Mouse (Mus musculus) c-Kit-positive CD71-negative TER-119-negative erythroid progenitor cells, embryonic 14.5 days (primary cell): ENCODE measurements around the gene Esam.
A peak's percentile ranks its signal among the peaks of the same experiment; 100 is the strongest.

Source experiments
- DNase-seq: peaks from one replicate; pipeline ENCODE4 v3.0.0-alpha.2; 2013; ENCODE audit warnings: low read depth

The Esam gene

DNA sequence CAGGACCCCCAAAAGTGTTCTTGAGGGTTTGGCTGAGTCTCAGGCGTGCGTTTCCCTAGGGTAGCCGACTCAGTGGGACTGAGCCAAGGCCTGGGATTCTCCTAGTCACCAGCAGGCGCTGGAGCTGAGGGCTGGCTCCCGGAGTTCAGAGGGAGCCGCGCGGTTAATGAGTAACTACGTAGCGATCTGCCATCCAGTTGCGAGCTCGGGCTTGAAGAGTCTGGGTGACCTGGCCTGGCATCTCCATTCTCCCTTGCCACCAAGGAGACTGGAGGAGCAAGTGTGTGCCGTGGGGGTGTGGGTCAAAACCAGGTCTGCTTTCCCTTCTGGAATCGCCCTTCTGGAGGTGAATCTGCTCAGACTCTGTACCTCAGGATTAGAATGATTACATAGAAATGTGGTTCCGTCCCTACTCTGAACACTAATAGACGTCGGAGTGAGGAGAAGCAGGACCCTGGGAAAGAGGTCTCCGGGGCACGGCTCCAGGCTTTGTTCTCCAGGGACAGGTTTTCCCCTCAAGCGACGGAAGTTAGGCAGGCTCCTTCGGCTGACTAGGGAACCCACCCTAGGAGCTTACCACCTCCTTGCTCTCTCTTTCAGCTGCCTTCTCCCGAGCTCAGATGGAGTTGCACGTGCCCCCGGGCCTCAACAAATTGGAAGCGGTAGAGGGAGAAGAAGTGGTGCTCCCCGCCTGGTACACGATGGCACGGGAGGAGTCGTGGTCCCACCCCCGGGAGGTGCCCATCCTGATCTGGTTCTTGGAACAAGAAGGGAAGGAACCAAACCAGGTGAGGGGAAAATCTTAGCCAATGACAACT, 3.2 kb downstream of the Esam start:
- DNase-seq, result no peak

DNA sequence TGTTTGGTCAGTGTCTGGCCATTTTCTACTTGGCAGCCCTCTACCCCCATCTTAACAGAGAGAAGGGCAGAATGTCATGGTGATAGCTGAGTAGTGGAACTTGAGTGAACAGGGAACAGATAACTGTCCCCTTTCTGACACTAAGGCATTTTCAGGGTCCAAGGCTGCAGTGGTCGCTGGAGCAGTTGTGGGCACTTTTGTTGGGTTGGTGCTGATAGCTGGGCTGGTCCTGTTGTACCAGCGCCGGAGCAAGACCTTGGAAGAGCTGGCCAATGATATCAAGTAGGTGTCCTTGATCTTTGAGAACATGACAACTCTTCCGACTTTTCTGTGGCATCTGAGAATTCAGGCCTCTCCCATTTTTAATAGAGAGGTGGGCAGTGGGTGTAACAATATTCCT, 9.0 kb downstream of the Esam start:
- DNase-seq, result no peak

DNA sequence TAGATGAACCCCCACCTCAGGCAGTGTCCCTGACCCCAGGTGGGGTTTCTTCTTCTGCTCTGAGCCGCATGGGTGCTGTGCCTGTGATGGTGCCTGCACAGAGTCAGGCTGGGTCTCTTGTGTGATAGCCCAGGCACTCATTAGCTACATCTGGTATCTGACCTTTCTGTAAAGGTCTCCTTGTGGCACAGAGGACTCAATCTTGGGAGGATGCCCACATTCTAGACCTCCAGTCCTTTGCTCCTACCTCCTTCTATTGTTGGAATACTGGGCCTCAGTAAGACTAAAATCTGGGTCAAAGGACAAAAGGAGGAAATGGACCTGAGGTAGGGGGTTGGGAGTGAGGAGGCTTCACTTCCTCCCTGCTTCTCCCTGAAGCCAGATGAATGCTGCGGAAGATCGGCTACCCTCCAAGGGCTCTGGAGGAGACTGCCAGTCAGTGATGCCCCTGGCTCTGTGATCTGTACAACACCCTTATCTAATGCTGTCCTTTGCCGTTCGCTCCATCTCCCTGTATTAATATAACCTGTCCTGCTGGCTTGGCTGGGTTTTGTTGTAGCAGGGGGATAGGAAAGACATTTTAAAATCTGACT, 9.9 kb downstream of the Esam start:
- DNase-seq, result no peak

DNA sequence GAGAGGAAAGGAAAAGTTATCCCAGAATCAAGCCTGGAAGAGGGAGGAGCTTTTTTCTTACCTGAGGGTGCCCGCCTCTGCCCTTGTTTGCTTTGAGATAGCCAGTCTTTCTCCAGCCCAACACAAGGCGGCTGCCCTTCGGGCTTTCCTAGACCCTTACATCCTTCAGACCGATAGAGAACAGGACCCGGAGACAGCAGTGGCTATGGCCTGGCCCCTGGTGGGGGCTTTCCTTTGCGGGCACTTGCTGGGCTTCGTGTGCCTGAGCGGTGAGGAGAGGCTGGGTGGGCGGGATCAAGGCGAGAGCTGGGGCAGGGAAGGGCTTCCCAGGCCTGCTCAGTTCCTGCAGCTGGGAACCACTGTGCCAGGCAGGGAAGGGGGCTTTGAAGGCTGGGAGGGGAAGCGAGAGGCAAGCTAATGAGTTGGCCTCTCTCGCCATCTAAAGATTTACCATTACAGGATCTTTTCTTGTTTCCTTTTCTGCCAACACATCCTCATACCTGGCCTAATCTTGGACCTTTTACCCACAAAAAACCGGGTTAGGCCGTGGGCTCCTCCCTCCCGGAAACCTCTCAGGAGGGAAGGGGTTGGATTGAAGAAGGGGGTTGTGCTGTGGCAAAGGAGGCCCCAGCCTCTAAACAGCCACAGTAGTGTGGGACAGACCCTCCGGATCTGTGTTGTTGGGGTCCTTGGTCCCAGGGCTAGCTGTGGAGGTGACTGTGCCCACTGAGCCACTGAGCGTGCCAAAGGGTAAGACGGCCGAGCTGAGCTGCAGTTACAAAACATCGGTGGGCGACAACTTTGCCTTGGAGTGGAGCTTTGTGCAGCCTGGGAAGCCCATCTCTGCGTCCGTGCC, 11.5 kb downstream of the Esam start, which contains the start of gene Vsig2:
Vsig2 (plus strand) TSS at position 86 of the 856 bp plus-strand sequence.
- no peak for DNase-seq

- no peak for DNase-seq
Measured at GRCm38 (mm10) chr9:37540226-37540625, 12.3 kb downstream of the Esam start.

- DNase-seq, result no peak
Measured at GRCm38 (mm10) chr9:37540701-37541575, 13.1 kb downstream of the Esam start.

DNA sequence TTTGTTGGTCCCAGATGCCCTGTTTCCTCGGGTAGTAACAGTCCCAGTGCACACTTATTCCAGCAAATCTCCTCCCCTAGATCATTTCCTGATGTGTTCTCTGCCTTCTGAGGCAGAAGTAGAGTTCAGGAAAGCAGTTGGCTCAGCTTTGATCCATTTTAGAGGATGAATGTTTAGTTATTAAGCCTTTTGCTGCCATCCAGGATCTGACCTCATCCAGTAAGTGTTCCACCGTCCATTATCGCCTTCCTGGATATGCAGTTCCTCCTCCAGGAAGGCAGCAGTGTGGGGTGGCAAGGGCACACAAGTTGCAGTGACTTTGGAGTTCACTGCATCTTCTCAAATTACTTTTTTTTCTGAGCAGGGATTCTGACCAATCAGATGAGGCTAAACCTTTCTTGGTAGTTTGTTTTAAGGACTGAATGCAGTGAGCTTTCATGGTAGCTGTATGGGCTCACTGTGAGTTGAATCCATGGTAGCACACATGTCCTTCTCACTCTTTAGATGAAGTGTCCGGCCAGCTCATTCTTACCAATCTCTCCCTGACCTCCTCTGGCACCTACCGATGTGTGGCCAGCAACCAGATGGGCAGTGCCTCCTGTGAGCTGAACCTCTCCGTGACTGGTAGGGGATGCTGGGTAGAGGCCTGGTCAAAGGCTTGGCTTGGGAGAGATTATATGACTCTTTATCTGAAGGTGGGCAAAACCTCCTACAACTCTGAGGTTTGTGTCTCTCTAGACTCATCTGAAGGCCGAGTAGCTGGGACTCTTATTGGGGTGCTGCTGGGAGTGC, 14.2 kb downstream of the Esam start:
- DNase-seq, result no peak

DNA sequence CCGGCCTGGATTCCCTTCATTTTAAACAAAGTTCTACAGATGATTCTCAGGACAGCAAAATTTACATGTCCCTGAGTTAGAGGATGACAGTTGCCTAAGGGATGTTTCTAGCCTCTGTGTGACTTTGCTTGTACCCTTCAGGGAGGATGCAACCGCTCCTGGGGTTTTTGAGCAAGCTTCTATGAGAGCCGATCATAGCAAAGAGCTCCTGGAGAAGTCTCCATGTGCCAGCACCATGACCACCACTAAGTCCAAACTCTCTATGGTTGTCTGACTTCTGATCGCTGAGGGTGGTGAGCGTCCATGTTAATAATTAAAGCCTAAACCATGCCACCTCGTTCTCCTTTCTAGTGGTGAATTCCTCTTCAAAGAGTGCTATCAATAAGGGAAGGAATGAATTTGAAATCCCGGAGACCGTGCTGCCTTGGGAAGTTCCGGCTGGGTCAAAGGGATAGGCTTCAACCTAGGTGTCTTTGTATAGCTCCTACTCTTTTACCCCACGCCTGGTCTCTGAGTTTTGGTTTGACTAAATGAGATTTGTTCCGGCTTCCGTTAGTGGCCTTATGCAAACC, 16.1 kb downstream of the Esam start:
- DNase-seq, result no peak

DNA sequence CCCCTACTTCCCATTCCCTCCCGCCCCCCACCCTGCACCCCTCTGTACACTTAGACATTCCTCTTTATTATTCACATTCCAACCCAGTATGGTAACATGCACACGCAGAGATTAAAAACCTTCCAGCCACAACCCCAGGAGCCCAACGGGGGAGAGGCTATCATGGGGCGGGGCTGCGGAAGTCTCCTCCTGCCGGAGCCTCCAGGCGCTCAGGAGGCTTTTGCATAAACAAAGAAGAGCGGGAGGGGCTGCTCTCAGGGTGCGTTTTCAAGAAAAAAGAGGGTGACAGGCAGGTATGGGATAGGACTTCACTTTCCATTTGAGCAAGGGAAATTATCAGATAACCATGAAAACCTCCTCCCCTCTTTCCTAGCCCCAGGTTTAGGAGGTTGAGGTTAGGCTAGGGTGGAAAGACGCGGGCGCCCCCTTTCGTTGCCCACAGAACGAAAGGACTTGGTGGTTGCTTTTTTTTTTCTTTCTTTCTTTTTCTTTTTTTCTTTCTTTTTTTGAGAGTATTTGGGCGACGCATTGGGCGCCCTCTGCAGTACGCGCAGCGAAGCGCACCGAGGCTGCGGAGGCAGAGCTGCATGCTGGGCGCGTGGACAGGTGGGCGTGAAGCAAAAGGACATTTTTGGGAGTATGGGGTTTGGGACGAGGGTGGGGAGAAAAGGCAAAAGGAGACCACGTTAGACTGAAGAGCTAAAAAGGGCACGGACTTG, 16.7 kb downstream of the Esam start:
- no peak for DNase-seq

DNA sequence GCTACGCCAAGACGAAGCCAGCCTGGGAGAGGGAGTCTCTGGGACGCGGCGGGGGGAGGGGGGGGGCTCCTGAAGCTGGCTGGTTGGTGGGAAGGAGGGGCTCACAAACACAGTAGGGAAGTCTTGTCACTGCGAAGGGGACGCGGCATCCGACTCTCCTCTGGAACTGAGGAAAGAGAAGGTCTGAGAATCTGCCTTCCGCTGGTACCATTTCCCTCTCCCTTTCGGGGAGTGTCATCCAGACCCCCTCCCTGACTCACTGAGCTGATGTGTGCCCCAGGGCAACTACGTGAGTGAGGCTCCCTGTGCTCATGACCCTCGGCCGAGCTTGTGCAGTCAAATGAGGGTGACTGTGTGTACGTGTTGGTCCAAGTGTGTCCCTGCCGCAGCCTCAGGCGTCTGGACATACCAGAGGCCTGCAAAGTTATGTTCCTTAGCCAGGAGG, 17.3 kb downstream of the Esam start:
- DNase-seq, result no peak

DNA sequence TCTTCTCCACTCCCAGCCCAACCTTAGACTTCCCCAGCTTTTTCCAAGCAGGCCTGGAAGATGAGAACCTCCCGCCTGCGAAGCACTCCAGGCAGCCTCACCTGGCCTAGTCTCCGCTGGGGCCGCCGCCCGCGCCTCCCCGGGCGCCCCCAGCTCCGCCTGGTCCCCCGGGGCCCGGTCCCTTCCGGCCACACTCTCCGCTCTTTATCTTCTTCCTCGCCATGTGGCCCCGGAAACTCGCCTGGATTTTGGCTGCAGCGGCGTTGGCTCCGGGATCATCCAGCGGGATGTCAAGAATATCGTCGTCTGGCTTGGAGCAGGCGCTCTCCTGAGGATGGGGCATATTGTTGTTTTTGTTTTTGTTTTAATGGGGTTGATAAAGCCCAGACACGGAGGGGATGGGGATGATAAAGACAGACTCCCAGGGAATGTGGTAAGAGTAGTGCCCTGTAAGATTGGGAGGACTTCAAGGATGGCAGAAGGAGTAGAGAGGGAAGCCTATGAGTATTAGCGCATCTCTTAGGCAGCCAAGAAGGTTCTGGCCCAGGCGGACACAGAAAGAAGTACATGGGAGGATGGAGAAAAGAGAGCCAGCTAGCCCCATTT, 18.1 kb downstream of the Esam start:
- no peak for DNase-seq

DNA sequence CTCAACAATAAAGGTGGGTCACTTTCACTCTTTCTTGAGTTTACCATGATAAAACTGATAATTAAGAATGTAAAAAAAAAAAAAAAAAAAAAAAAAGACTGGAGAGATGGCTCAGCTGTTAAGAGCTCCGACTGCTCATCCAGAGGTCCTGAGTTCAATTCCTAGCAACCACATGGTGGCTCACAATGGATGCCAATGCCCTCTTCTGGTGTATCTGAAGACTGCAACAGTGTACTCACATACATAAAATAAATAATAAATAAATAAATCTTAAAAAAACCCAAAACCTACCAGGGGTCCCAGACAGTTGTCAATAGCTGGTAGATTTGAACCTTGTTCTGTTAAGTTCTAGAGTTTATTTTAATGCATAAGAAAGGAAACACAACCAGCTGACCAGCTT, 19.0 kb downstream of the Esam start:
- no peak for DNase-seq

DNA sequence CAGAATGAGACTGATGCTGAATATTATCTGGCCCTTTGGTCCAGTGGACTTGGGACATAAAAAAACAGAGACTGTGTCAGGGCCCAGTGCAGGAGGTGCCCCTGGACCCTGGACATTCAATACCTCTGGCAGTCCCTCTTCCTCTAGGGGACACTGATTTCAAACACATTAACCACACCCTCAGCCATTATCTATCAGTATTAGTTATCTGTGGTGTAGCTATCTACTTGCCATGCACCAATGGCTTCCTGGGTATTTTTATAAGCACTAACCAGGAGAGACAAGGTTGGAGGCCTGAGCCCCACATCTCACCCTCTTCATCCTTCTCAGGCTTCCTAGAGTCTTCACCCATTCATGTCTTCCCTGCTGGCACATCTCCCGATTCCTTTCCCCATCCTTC, 22.6 kb downstream of the Esam start:
- no peak for DNase-seq

DNA sequence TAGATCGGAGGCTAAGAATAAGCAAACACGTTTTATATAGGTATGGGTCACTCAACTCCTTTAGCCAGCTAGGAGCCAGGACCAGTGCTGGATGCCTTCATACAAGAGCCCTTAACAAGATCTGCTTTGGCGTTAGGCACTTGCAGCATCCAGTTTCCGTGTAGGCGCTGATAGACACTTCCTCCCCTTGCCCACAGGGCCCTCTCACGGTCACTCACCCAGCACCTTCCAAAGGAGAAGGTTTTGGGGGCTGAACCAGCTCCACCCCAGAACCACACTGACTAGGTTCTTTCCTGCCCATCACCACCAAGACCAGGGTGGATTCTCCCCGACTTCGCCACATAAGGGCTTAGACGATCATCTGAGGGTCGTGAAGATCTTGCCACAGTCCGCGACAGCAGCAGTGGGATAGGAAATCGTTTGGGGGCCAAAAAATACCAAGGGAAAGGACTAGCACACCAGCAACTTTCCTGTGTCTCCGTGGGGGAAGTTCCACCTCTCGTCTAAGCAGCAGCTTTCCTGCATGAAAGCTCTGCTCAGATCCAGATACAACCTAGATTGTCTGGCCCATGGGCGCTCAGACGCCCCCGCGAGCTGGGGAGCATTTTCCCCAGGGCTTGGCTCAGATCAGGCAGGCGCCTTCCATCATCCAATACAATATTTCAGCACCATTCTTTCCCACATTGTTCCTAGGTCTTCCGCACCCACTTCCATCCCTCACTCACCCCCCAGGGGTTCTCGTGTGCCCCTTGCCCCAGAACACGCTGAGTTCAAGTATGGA, 24.1 kb downstream of the Esam start:
- DNase-seq, result no peak

GRCm38 (mm10) chr9:37552536-37553293, 24.8 kb downstream of the Esam start, which contains the start of gene Nrgn:
Gene Nrgn, minus strand, starts transcription at chr9:37552904.
- DNase-seq, result peak; percentile 67

- no peak for DNase-seq
Measured at GRCm38 (mm10) chr9:37554279-37554678, 26.4 kb downstream of the Esam start.

DNA sequence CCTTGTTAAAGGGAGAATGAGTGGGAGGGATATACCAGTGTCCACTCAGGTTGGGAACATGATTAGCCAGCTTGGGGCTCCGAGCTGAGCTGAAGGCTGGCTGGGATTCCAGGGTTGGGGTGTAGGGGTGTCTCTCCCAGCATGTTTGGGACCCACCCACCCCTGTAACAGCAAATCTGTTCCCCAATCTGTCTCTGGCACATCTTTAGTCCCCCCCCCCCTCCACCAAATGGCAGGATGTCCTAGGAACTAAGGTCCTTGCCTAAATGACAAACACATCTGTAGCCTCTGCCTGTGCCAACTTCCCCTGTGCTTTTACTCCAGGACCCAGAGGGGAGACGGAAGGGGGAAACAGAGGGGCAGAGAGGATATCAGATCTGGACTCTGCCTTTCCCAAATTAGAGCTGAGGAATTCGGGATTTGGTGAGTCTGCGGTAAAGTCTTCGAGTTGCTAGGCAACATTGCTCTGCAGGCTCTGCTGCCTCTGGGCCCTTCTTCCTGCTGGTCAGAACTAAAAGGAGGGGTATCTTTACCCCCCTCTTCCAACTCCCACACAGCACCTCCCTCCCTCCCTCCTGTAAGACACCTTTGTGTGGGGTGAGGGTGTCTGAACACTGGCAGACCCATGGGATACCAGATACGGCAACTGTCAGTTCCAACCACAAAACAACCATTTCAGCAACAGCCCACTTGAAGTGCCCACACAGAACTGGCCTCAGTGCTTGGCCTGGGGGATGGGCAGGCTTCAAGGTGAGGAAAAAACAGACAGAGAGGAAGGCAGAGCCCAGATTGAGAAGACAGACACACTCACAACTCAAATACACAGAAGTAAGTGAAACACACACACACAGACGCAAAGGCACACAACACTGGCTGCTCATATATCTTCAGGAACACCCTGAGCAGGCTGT, 27.2 kb downstream of the Esam start, which contains the start of gene Siae:
Siae (plus strand) TSS at position 861 of the 911 bp plus-strand sequence.
- DNase-seq, result no peak
